Mouse (Mus musculus): ENCODE measurements at regions not wholly inside any gene's neighbourhood (a gene's known extent, or its start where the extent isn't known, plus 50 kb on each side); places are given as distances from the start of the nearest gene placed in this dataset.
"Not testable (repeated sequence)": the region's sequence is repeated elsewhere in the genome, so short reads cannot be mapped to it uniquely, and the experiment has no call there.

GRCm38 (mm10) chr10:19297669-19298068 lies 58.7 kb upstream of the Olig3 start:
- no peak for DNase-seq

- DNase-seq, result no peak
Observed at GRCm38 (mm10) chr10:19295388-19296013, 60.8 kb upstream of the Olig3 start.

GRCm38 (mm10) chr10:19291474-19291873 lies 64.9 kb upstream of the Olig3 start:
- DNase-seq, result no peak

GRCm38 (mm10) chr10:19291039-19291438 lies 65.3 kb upstream of the Olig3 start:
- DNase-seq, result not testable (repeated sequence)

- no peak for DNase-seq
Observed at GRCm38 (mm10) chr10:19282166-19282565, 74.2 kb upstream of the Olig3 start.

- no peak for DNase-seq
Observed at GRCm38 (mm10) chr10:19281021-19281420, 75.3 kb upstream of the Olig3 start.

GRCm38 (mm10) chr10:19278189-19278842 lies 78.0 kb upstream of the Olig3 start:
- no peak for DNase-seq

- peak; percentile 10 for DNase-seq
Observed at GRCm38 (mm10) chr10:19277103-19277827, 79.1 kb upstream of the Olig3 start.

GRCm38 (mm10) chr10:19274985-19275384 lies 81.3 kb upstream of the Olig3 start:
- no peak for DNase-seq

GRCm38 (mm10) chr10:19269418-19269817 lies 86.9 kb upstream of the Olig3 start:
- DNase-seq, result no peak

- DNase-seq, result no peak
Observed at GRCm38 (mm10) chr10:19268051-19268450, 88.3 kb upstream of the Olig3 start.

- peak; percentile 20 for DNase-seq
Observed at GRCm38 (mm10) chr10:19240102-19240759, 116.1 kb upstream of the Olig3 start.

- DNase-seq, result no peak
Observed at GRCm38 (mm10) chr10:19216240-19216639, 140.1 kb upstream of the Olig3 start.

GRCm38 (mm10) chr10:19209751-19210150 lies 146.6 kb upstream of the Olig3 start:
- DNase-seq, result no peak

GRCm38 (mm10) chr10:19208101-19208722 lies 148.1 kb upstream of the Olig3 start:
- no peak for DNase-seq

GRCm38 (mm10) chr10:19207505-19207904 lies 148.8 kb upstream of the Olig3 start:
- DNase-seq, result no peak

- no peak for DNase-seq
Observed at GRCm38 (mm10) chr10:19200311-19200710, 156.0 kb upstream of the Olig3 start.

- no peak for DNase-seq
Observed at GRCm38 (mm10) chr10:19195676-19196075, 160.7 kb upstream of the Olig3 start.

GRCm38 (mm10) chr10:19194646-19195045 lies 161.7 kb upstream of the Olig3 start:
- no peak for DNase-seq

- no peak for DNase-seq
Observed at GRCm38 (mm10) chr10:19192971-19193758, 163.2 kb upstream of the Olig3 start.

- DNase-seq, result no peak
Observed at GRCm38 (mm10) chr10:19192221-19192620, 164.1 kb upstream of the Olig3 start.

GRCm38 (mm10) chr10:19188082-19188742 lies 168.1 kb upstream of the Olig3 start:
- DNase-seq, result no peak

Measured in cerebellum, adult 9-11 months (tissue).